ENCODE assay signal across 11 mouse cellular contexts in genomic region chr1:37698186-37698839, GRCm38 (mm10). TPM values are rescaled to one million over a fixed set of nuclear protein-coding genes. Genes with fewer than 3 reads are reported as not detected.
DNase-seq lines count a peak whose midpoint lies in the region; ATAC-seq lines count a peak whose summit lies in the region.
"Had no signal": no experiment of that assay in that cellular context is flagged by ENCODE, and none has a peak within 500 bp of the region (broad histone marks: within the 10 kb centered on the region; RNA-seq: fewer than 3 reads in every experiment).

No protein-coding gene starts in this region.

- no peaks in the 10 kb centered on the region for H3K36me3 ChIP-seq in forebrain, embryonic 13.5 days (ENCODE audit: poor library complexity, severe bottlenecking)
- H3K36me3 ChIP-seq in forebrain, embryonic 11.5 days (ENCODE audit: control insufficient read depth, insufficient read depth, low read length) = no peaks in the 10 kb centered on the region
- H3K36me3 ChIP-seq in midbrain, embryonic 13.5 days = no peaks in the 10 kb centered on the region
- no peaks in the 10 kb centered on the region for H3K36me3 ChIP-seq in midbrain, embryonic 11.5 days (ENCODE audit: control insufficient read depth, insufficient read depth, low read length)
- H3K36me3 ChIP-seq in hindbrain, embryonic 16.5 days (ENCODE audit: control insufficient read depth, insufficient read depth, low read length) = no peaks in the 10 kb centered on the region
- no peaks in the 10 kb centered on the region for H3K36me3 ChIP-seq in neural tube, embryonic 14.5 days (ENCODE audit: control insufficient read depth, insufficient read depth, low read length)
- H3K36me3 ChIP-seq: liver, embryonic 15.5 days had no signal

- DNase-seq in forebrain, embryonic 11.5 days (ENCODE audit: low spot score) = no peak
- no peak for DNase-seq in midbrain, embryonic 11.5 days (ENCODE audit: low spot score, missing footprints)
- DNase-seq in spleen, postnatal 10 days (ENCODE audit: low spot score in 2 of 2) = no peak
- no peak for DNase-seq in cerebellum, adult 9-10 months
- DNase-seq: adrenal gland, postnatal 25 days; kidney, adult 18-20 months had no signal

- H3K9me3 ChIP-seq in forebrain, embryonic 13.5 days (replicated peaks) = no peaks in the 10 kb centered on the region
- no peaks in the 10 kb centered on the region for H3K9me3 ChIP-seq in forebrain, embryonic 11.5 days (ENCODE audit: control insufficient read depth, low read length)
- no peaks in the 10 kb centered on the region for H3K9me3 ChIP-seq in midbrain, embryonic 13.5 days
- no peaks in the 10 kb centered on the region for H3K9me3 ChIP-seq in midbrain, embryonic 11.5 days (ENCODE audit: control insufficient read depth, low read length)
- no peaks in the 10 kb centered on the region for H3K9me3 ChIP-seq in hindbrain, embryonic 16.5 days (ENCODE audit: control insufficient read depth, low read length)
- no peaks in the 10 kb centered on the region for H3K9me3 ChIP-seq in neural tube, embryonic 14.5 days (ENCODE audit: control insufficient read depth, low read length)
- H3K9me3 ChIP-seq: liver, embryonic 15.5 days had no signal

- no peak overlapping the region for H3K4me3 ChIP-seq in forebrain, embryonic 13.5 days
- H3K4me3 ChIP-seq in forebrain, embryonic 11.5 days (ENCODE audit: low read depth, low read length) = no peak overlapping the region
- H3K4me3 ChIP-seq in midbrain, embryonic 13.5 days (replicated peaks) = no peak overlapping the region
- no peak overlapping the region for H3K4me3 ChIP-seq in midbrain, embryonic 11.5 days (ENCODE audit: low read depth, low read length)
- H3K4me3 ChIP-seq in hindbrain, embryonic 16.5 days (ENCODE audit: low read length) = no peak overlapping the region
- H3K4me3 ChIP-seq in neural tube, embryonic 14.5 days (ENCODE audit: low read depth, low read length) = no peak overlapping the region
- H3K4me3 ChIP-seq: liver, embryonic 15.5 days had no signal

- H3K9ac ChIP-seq in forebrain, embryonic 13.5 days = no peak overlapping the region
- no peak overlapping the region for H3K9ac ChIP-seq in forebrain, embryonic 11.5 days (ENCODE audit: low read length)
- no peak overlapping the region for H3K9ac ChIP-seq in midbrain, embryonic 13.5 days (replicated peaks)
- H3K9ac ChIP-seq in midbrain, embryonic 11.5 days (ENCODE audit: low read length) = no peak overlapping the region
- no peak overlapping the region for H3K9ac ChIP-seq in hindbrain, embryonic 16.5 days (ENCODE audit: low read depth, low read length)
- no peak overlapping the region for H3K9ac ChIP-seq in neural tube, embryonic 14.5 days (replicated peaks; ENCODE audit: low read depth, low read length)
- H3K9ac ChIP-seq: liver, embryonic 15.5 days had no signal

- H3K27me3 ChIP-seq in forebrain, embryonic 13.5 days = no peaks in the 10 kb centered on the region
- H3K27me3 ChIP-seq in forebrain, embryonic 11.5 days (ENCODE audit: control insufficient read depth, insufficient read depth, low read length) = no peaks in the 10 kb centered on the region
- no peaks in the 10 kb centered on the region for H3K27me3 ChIP-seq in midbrain, embryonic 13.5 days
- no peaks in the 10 kb centered on the region for H3K27me3 ChIP-seq in midbrain, embryonic 11.5 days (ENCODE audit: control insufficient read depth, insufficient read depth, low read length)
- H3K27me3 ChIP-seq in hindbrain, embryonic 16.5 days (replicated peaks; ENCODE audit: control insufficient read depth, insufficient read depth, low read length) = no peaks in the 10 kb centered on the region
- H3K27me3 ChIP-seq in neural tube, embryonic 14.5 days (ENCODE audit: control insufficient read depth, insufficient read depth, low read length) = no peaks in the 10 kb centered on the region
- H3K27me3 ChIP-seq: liver, embryonic 15.5 days had no signal

- no peak overlapping the region for H3K27ac ChIP-seq in forebrain, embryonic 13.5 days
- no peak overlapping the region for H3K27ac ChIP-seq in forebrain, embryonic 11.5 days (ENCODE audit: low read depth, low read length)
- H3K27ac ChIP-seq in midbrain, embryonic 13.5 days = no peak overlapping the region
- H3K27ac ChIP-seq in midbrain, embryonic 11.5 days (ENCODE audit: low read depth, low read length) = no peak overlapping the region
- no peak overlapping the region for H3K27ac ChIP-seq in hindbrain, embryonic 16.5 days (ENCODE audit: low read depth, low read length)
- H3K27ac ChIP-seq in neural tube, embryonic 14.5 days (ENCODE audit: low read depth, low read length) = no peak overlapping the region
- H3K27ac ChIP-seq: liver, embryonic 15.5 days had no signal

- peak; percentile 75 for ATAC-seq in forebrain, embryonic 13.5 days
- no peak for ATAC-seq in forebrain, embryonic 11.5 days (replicated peaks; ENCODE audit: low FRiP score)
- peak; percentile 81 for ATAC-seq in midbrain, embryonic 13.5 days
- no peak for ATAC-seq in midbrain, embryonic 11.5 days (ENCODE audit: low FRiP score)
- ATAC-seq in hindbrain, embryonic 16.5 days = peak; percentile 83
- ATAC-seq in neural tube, embryonic 14.5 days (ENCODE audit: low read depth) = peak; percentile 38; the same call in 1 of the 2 replicates

- WGBS in forebrain, embryonic 13.5 days = 65% methylated on average over 8 of the region's 8 CpGs
- WGBS in forebrain, embryonic 11.5 days = 82% methylated on average over 8 of the region's 8 CpGs
- 75% methylated on average over 8 of the region's 8 CpGs for WGBS in midbrain, embryonic 13.5 days
- WGBS in midbrain, embryonic 11.5 days = 81% methylated on average over 8 of the region's 8 CpGs
- WGBS in hindbrain, embryonic 16.5 days = 58% methylated on average over 8 of the region's 8 CpGs
- WGBS in neural tube, embryonic 14.5 days = 70% methylated on average over 8 of the region's 8 CpGs

- peaks cover 4% of the 10 kb centered on the region for H3K4me1 ChIP-seq in forebrain, embryonic 13.5 days
- H3K4me1 ChIP-seq in forebrain, embryonic 11.5 days (replicated peaks; ENCODE audit: control insufficient read depth, insufficient read depth, low read length) = no peaks in the 10 kb centered on the region
- H3K4me1 ChIP-seq in midbrain, embryonic 13.5 days (replicated peaks) = 0 out of 2 replicates have a peak, but pooled peaks cover 8% of the 10 kb centered on the region
- no peaks in the 10 kb centered on the region for H3K4me1 ChIP-seq in midbrain, embryonic 11.5 days (ENCODE audit: control insufficient read depth, insufficient read depth, low read length)
- H3K4me1 ChIP-seq in hindbrain, embryonic 16.5 days (ENCODE audit: control insufficient read depth, insufficient read depth, low read depth, low read length) = no peaks in the 10 kb centered on the region
- no peaks in the 10 kb centered on the region for H3K4me1 ChIP-seq in neural tube, embryonic 14.5 days (ENCODE audit: control insufficient read depth, insufficient read depth, low read length)
- H3K4me1 ChIP-seq: liver, embryonic 15.5 days had no signal

- H3K4me2 ChIP-seq in forebrain, embryonic 13.5 days = no peak overlapping the region
- H3K4me2 ChIP-seq in forebrain, embryonic 11.5 days (ENCODE audit: low read depth, low read length, severe bottlenecking) = no peak overlapping the region
- H3K4me2 ChIP-seq in midbrain, embryonic 13.5 days (replicated peaks) = no peak overlapping the region
- no peak overlapping the region for H3K4me2 ChIP-seq in midbrain, embryonic 11.5 days
- no peak overlapping the region for H3K4me2 ChIP-seq in hindbrain, embryonic 16.5 days (ENCODE audit: low read length)
- no peak overlapping the region for H3K4me2 ChIP-seq in neural tube, embryonic 14.5 days (ENCODE audit: low read depth, low read length)
- H3K4me2 ChIP-seq: liver, embryonic 15.5 days had no signal

RNA-seq across cellular contexts. Expression of gene 2010300C02Rik, which starts 21.6 kb away (rescaled TPM):
- 0.62 and 1.4 TPM in 2 replicates for polyA plus RNA-seq in forebrain, embryonic 13.5 days (2015; fragmentation: Nextera tagmentation; extraction: Ambion mirVana)
- 0.68 and 0.86 TPM in 2 replicates for polyA plus RNA-seq in forebrain, embryonic 11.5 days (2014; fragmentation: Nextera tagmentation; extraction: Ambion mirVana)
- polyA plus RNA-seq in midbrain, embryonic 13.5 days (2015; fragmentation: Nextera tagmentation; extraction: Ambion mirVana) = 0.83 and 0.85 TPM in 2 replicates
- polyA plus RNA-seq in midbrain, embryonic 11.5 days (2014; fragmentation: Nextera tagmentation; extraction: Ambion mirVana) = 0.61 and 0.66 TPM in 2 replicates
- 3.1 and 3.2 TPM in 2 replicates for polyA plus RNA-seq in hindbrain, embryonic 16.5 days (2015; fragmentation: Nextera tagmentation; extraction: Ambion mirVana)
- 2.6 and 3.5 TPM in 2 replicates for polyA plus RNA-seq in neural tube, embryonic 14.5 days (2014; fragmentation: Nextera tagmentation; extraction: Ambion mirVana)

Comparison
In these comparisons a context has a peak if more than half of its experiments do, and no peak if none do; other contexts are left out.
1. ATAC-seq: peak in forebrain, embryonic 13.5 days (single experiment), midbrain, embryonic 13.5 days (single experiment), hindbrain, embryonic 16.5 days (single experiment) and neural tube, embryonic 14.5 days (single experiment); none in forebrain, embryonic 11.5 days (single experiment) and midbrain, embryonic 11.5 days (single experiment).